Mouse (Mus musculus): Measurements from ENCODE around the gene Opcml. TPM values are rescaled to one million over a fixed set of nuclear protein-coding genes. Genes with fewer than 3 reads are reported as not detected.

Opcml gene
- total RNA-seq, 1 experiment, result 0.49 TPM

GRCm38 (mm10) chr9:28738451-28738860, 947.9 kb downstream of the Opcml start:
- TF ChIP-seq ZNF384 (IDR thresholded peaks at IDR 0.05; ENCODE audit: low read depth, low read length) (no peak), ZC3H11A (IDR thresholded peaks at IDR 0.05; ENCODE audit: borderline replicate concordance, low read depth, low read length) (no peak), HCFC1 (IDR thresholded peaks at IDR 0.05; ENCODE audit: borderline replicate concordance, insufficient read depth, low read length) (no peak), CHD2 (IDR thresholded peaks at IDR 0.05; ENCODE audit: low read depth, low read length) (no peak), MAFK (IDR thresholded peaks at IDR 0.05; ENCODE audit: insufficient read depth, low read depth, low read length) (no peak)
- no peak overlapping the region for H3K27ac ChIP-seq (ENCODE audit: insufficient read depth, low read depth, low read length, poor library complexity, severe bottlenecking)
- no peaks in the 10 kb centered on the region for H3K36me3 ChIP-seq (ENCODE audit: control insufficient read depth, insufficient read depth, low read length, poor library complexity, severe bottlenecking)
- DNase-seq (ENCODE audit: low read depth, low spot score), result no peak
- H3K9ac ChIP-seq (ENCODE audit: insufficient read depth, low read depth, low read length, poor library complexity, severe bottlenecking), result no peak overlapping the region
- H3K4me3 ChIP-seq (ENCODE audit: insufficient read depth in 1 of 2, low read depth in 1 of 2, low read length in 2 of 2, poor library complexity in 1 of 2, severe bottlenecking in 1 of 2), result no peak overlapping the region
- H3K4me1 ChIP-seq (ENCODE audit: control insufficient read depth in 2 of 2, insufficient read depth in 2 of 2, low read length in 2 of 2, poor library complexity in 1 of 2), result no peaks in the 10 kb centered on the region
- in situ Hi-C loops (cut with MboI; ENCODE audit: low sequenced_read_pairs in 2 of 2, unreplicated experiment in 2 of 2), result loop anchor here in 1 of 2 experiments (25.0 kb wide), 1 partner anchor 476 kb away; no protein-coding TSS in a partner anchor
- no peaks in the 10 kb centered on the region for H3K9me3 ChIP-seq (ENCODE audit: control insufficient read depth, insufficient read depth, low read depth, low read length)

DNA sequence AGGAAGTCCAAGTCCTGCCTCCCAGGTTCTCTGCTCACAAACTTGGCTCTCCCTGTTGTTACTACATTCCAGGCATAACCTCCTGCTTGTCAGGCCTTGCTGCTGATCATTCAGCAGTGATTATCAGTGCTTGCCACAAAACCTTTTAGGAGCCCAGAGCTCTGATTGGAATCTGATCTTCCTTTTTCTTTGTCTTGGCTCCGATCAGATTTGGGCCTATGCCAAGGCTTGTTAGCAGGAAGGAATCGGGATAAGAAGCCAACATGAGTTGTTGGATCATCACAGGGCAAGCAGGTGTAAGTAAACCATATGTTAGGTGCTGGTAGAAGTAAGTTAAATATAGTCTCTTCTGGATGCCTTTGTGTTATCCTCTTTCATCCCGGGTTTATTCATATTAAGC, 954.2 kb downstream of the Opcml start:
- no peak for DNase-seq (ENCODE audit: low read depth, low spot score)
- TF ChIP-seq HCFC1 (IDR thresholded peaks at IDR 0.05; ENCODE audit: borderline replicate concordance, insufficient read depth, low read length), result no peak
- no peak for TF ChIP-seq MAFK (IDR thresholded peaks at IDR 0.05; ENCODE audit: insufficient read depth, low read depth, low read length)
- TF ChIP-seq CHD2 (IDR thresholded peaks at IDR 0.05; ENCODE audit: low read depth, low read length), result no peak
- no peak for TF ChIP-seq ZC3H11A (IDR thresholded peaks at IDR 0.05; ENCODE audit: borderline replicate concordance, low read depth, low read length)
- TF ChIP-seq ZNF384 (IDR thresholded peaks at IDR 0.05; ENCODE audit: low read depth, low read length), result no peak
- Histone ChIP-seq H3K9ac (ENCODE audit: insufficient read depth, low read depth, low read length, poor library complexity, severe bottlenecking) (no peak overlapping the region), H3K4me1 (ENCODE audit: control insufficient read depth in 2 of 2, insufficient read depth in 2 of 2, low read length in 2 of 2, poor library complexity in 1 of 2) (no peaks in the 10 kb centered on the region), H3K36me3 (ENCODE audit: control insufficient read depth, insufficient read depth, low read length, poor library complexity, severe bottlenecking) (no peaks in the 10 kb centered on the region), H3K27ac (ENCODE audit: insufficient read depth, low read depth, low read length, poor library complexity, severe bottlenecking) (no peak overlapping the region), H3K9me3 (ENCODE audit: control insufficient read depth, insufficient read depth, low read depth, low read length) (no peaks in the 10 kb centered on the region), H3K4me3 (ENCODE audit: insufficient read depth in 1 of 2, low read depth in 1 of 2, low read length in 2 of 2, poor library complexity in 1 of 2, severe bottlenecking in 1 of 2) (no peak overlapping the region)
- in situ Hi-C loops (cut with MboI; ENCODE audit: low sequenced_read_pairs in 2 of 2, unreplicated experiment in 2 of 2), result loop anchor here (10.0 to 25.0 kb wide), 2 partner anchors 480 to 482 kb away; no protein-coding TSS in a partner anchor

DNA sequence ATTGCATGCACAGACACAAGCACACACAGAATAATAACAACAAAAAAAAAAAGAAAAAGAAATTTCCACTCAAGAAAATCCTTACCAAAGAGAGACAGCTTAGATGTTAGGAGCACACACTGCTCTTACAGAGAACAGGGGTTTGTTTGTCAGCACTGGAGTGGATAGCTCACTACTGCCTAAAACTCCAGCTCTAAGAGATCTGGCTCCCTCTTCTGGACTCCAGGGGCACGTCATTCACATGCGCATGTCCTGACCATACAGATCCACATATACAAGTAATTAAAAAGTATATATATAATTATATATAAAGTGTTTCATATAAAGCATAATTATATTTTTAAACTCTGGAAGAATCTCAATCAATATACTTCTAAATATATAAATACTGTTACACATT, 958.3 kb downstream of the Opcml start:
- in situ Hi-C loops (cut with MboI; ENCODE audit: low sequenced_read_pairs in 2 of 2, unreplicated experiment in 2 of 2), result loop anchor here (10.0 to 25.0 kb wide), 2 partner anchors 484 to 487 kb away; no protein-coding TSS in a partner anchor
- Histone ChIP-seq H3K4me3 (ENCODE audit: insufficient read depth in 1 of 2, low read depth in 1 of 2, low read length in 2 of 2, poor library complexity in 1 of 2, severe bottlenecking in 1 of 2) (no peak overlapping the region), H3K9me3 (ENCODE audit: control insufficient read depth, insufficient read depth, low read depth, low read length) (no peaks in the 10 kb centered on the region), H3K36me3 (ENCODE audit: control insufficient read depth, insufficient read depth, low read length, poor library complexity, severe bottlenecking) (no peaks in the 10 kb centered on the region), H3K27ac (ENCODE audit: insufficient read depth, low read depth, low read length, poor library complexity, severe bottlenecking) (no peak overlapping the region), H3K9ac (ENCODE audit: insufficient read depth, low read depth, low read length, poor library complexity, severe bottlenecking) (no peak overlapping the region), H3K4me1 (ENCODE audit: control insufficient read depth in 2 of 2, insufficient read depth in 2 of 2, low read length in 2 of 2, poor library complexity in 1 of 2) (no peaks in the 10 kb centered on the region)
- TF ChIP-seq MAFK (IDR thresholded peaks at IDR 0.05; ENCODE audit: insufficient read depth, low read depth, low read length) (no peak), CHD2 (IDR thresholded peaks at IDR 0.05; ENCODE audit: low read depth, low read length) (no peak), ZNF384 (IDR thresholded peaks at IDR 0.05; ENCODE audit: low read depth, low read length) (no peak), ZC3H11A (IDR thresholded peaks at IDR 0.05; ENCODE audit: borderline replicate concordance, low read depth, low read length) (peak; percentile 46; the same call in 1 of the 2 replicates), HCFC1 (IDR thresholded peaks at IDR 0.05; ENCODE audit: borderline replicate concordance, insufficient read depth, low read length) (no peak)
- peak; percentile 26 for DNase-seq (ENCODE audit: low read depth, low spot score)

DNA sequence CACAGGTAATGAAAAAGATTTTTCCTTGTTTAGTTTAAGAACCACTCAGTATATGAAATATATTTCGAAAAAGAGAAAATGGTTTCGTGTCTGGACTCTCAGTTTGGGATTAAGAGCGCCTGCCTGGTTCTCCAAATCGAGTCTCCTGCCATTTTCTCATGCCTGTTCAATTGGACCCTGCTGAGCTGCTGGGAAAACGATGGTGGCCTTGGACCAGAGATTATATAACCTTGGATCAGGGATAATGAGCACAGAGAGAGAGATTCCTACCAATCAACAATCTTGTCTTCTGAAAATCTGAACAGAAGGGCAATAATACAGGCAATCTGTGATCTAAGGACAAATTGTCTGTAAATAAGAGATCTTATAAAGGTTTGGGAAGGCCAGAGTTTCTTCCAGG, 962.3 kb downstream of the Opcml start:
- Histone ChIP-seq H3K4me1 (ENCODE audit: control insufficient read depth in 2 of 2, insufficient read depth in 2 of 2, low read length in 2 of 2, poor library complexity in 1 of 2) (no peaks in the 10 kb centered on the region), H3K9ac (ENCODE audit: insufficient read depth, low read depth, low read length, poor library complexity, severe bottlenecking) (no peak overlapping the region), H3K4me3 (ENCODE audit: insufficient read depth in 1 of 2, low read depth in 1 of 2, low read length in 2 of 2, poor library complexity in 1 of 2, severe bottlenecking in 1 of 2) (no peak overlapping the region), H3K27ac (ENCODE audit: insufficient read depth, low read depth, low read length, poor library complexity, severe bottlenecking) (no peak overlapping the region), H3K36me3 (ENCODE audit: control insufficient read depth, insufficient read depth, low read length, poor library complexity, severe bottlenecking) (no peaks in the 10 kb centered on the region), H3K9me3 (ENCODE audit: control insufficient read depth, insufficient read depth, low read depth, low read length) (no peaks in the 10 kb centered on the region)
- in situ Hi-C loops (cut with MboI; ENCODE audit: low sequenced_read_pairs in 2 of 2, unreplicated experiment in 2 of 2), result no loop called here
- TF ChIP-seq CHD2 (IDR thresholded peaks at IDR 0.05; ENCODE audit: low read depth, low read length) (no peak), HCFC1 (IDR thresholded peaks at IDR 0.05; ENCODE audit: borderline replicate concordance, insufficient read depth, low read length) (no peak), MAFK (IDR thresholded peaks at IDR 0.05; ENCODE audit: insufficient read depth, low read depth, low read length) (no peak), ZNF384 (IDR thresholded peaks at IDR 0.05; ENCODE audit: low read depth, low read length) (no peak), ZC3H11A (IDR thresholded peaks at IDR 0.05; ENCODE audit: borderline replicate concordance, low read depth, low read length) (no peak)
- DNase-seq (ENCODE audit: low read depth, low spot score), result no peak
